Mouse (Mus musculus): Measurements from ENCODE around the gene Cep164.

GRCm38 (mm10) chr9:45774088-45774487, 54.4 kb downstream of the Cep164 start:
- TF ChIP-seq CTCF (IDR thresholded peaks at IDR 0.05; ENCODE audit: insufficient read depth, low read length) (no peak), POLR2A (IDR thresholded peaks at IDR 0.05; ENCODE audit: borderline replicate concordance, extremely low read depth, low read depth, low read length) (no peak)

Data from lung, adult 2 months (tissue).